Mouse (Mus musculus) CD4-positive helper T cell, adult 2 months (primary cell): ENCODE results near the gene Dnajb8.

Source experiments
- DNase-seq: peaks from one replicate; pipeline ENCODE4 v3.0.0-alpha.2; 2012; ENCODE audit warnings: low read depth, missing footprints, low spot score

Dnajb8 gene

GRCm38 (mm10) chr6:88290129-88290766 is 68.2 kb downstream of the Dnajb8 start:
- DNase-seq: no peak

DNA sequence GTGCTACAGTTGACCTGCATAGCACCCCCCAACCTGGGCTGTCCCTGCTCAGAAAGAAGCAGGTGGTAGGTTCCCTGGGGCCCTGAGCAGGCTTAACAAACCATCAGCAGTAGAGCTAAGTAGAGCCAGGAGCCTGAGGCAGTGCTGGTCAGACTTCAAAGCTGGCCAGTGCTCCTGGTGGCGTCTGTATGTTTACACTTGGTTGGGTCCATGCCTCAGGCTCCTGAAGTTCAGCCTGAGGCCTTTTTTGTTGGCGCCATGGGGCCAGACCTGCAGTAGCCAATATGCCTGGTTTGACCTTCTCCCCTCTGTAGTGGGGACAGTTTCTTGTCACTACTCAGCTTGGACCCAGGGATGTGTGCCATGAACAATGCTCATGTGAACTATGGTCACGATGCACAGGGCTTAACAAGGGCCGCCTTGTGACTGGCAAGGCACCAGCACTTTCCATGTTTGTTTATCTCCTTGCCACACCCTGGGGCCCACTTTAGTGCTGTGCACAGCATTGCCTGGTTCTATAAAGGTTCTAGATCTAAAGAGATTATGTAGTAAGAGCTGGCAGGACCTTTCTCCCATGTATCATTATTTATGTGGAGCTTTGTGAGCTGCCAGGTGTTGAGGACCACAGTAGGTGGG is 70.3 kb downstream of the Dnajb8 start:
- no peak for DNase-seq

- DNase-seq: no peak
Observed at GRCm38 (mm10) chr6:88299491-88299890, 77.4 kb downstream of the Dnajb8 start.

DNA sequence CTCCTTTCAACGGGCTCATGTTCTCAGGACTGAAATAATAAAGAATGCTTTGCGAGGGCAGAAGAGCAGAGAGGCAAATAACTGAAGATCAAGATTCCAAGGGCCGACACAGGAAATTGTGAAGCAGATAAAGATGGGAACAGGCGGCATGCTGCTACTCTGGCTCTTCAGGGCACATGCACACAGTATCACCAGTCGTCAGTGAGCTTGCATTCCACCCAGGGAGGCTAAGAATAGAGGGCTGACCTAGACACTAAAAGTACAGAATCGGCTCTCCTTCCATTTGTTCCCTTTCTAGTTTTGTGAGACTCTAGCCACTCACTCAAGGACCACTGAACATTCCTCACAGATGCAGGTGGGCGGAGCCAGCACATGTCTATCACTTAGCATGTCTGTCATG is 79.2 kb downstream of the Dnajb8 start:
- DNase-seq: no peak
